In genomic region chr9:32695492-32696190, GRCm38 (mm10) we compare ENCODE assay signal across 7 mouse cellular contexts. TPM values are rescaled to one million over a fixed set of nuclear protein-coding genes. Genes with fewer than 3 reads are reported as not detected.
A peak's percentile ranks its signal among the peaks of the same experiment; 100 is the strongest.
DNase-seq lines count a peak whose midpoint lies in the region; ATAC-seq lines count a peak whose summit lies in the region.

No protein-coding gene starts in this region.

- no peaks in the 10 kb centered on the region for H3K36me3 ChIP-seq in embryonic facial prominence, embryonic 11.5 days (replicated peaks; ENCODE audit: control insufficient read depth, insufficient read depth, low read depth, low read length)
- H3K36me3 ChIP-seq in limb, embryonic 10.5 days = peaks cover 6% of the 10 kb centered on the region; the same call in 1 of the 2 replicates
- no peaks in the 10 kb centered on the region for H3K36me3 ChIP-seq in midbrain, embryonic 12.5 days

- H3K9ac ChIP-seq in embryonic facial prominence, embryonic 11.5 days (replicated peaks; ENCODE audit: low read length) = peak overlapping the region; percentile 76
- peak overlapping the region; percentile 43; the same call in 1 of the 2 replicates for H3K9ac ChIP-seq in midbrain, embryonic 12.5 days (replicated peaks)

- peak; percentile 97 for DNase-seq in adrenal gland, postnatal 14 days
- peak; percentile 94 for DNase-seq in embryonic facial prominence, embryonic 11.5 days (ENCODE audit: low spot score)
- DNase-seq in heart, adult 11 months = peak; percentile 100
- peak; percentile 98 for DNase-seq in kidney, adult 18-20 months
- peak; percentile 99 for DNase-seq in limb, embryonic 10.5 days (ENCODE audit: low spot score)
- peak; percentile 87 for DNase-seq in skeletal muscle tissue, adult 2 months (ENCODE audit: low read depth, low spot score)

- no peaks in the 10 kb centered on the region for H3K9me3 ChIP-seq in embryonic facial prominence, embryonic 11.5 days (replicated peaks; ENCODE audit: control insufficient read depth, low read length)
- H3K9me3 ChIP-seq in limb, embryonic 10.5 days (replicated peaks) = no peaks in the 10 kb centered on the region
- no peaks in the 10 kb centered on the region for H3K9me3 ChIP-seq in midbrain, embryonic 12.5 days

- under 1% methylated on average over 63 of the region's 67 CpGs for WGBS in embryonic facial prominence, embryonic 11.5 days
- WGBS in limb, embryonic 10.5 days = 1% methylated on average over 66 of the region's 67 CpGs
- WGBS in midbrain, embryonic 12.5 days = under 1% methylated on average over 57 of the region's 67 CpGs

- peak overlapping the region; percentile 85 for H3K4me2 ChIP-seq in embryonic facial prominence, embryonic 11.5 days (ENCODE audit: low read depth, low read length)
- H3K4me2 ChIP-seq in midbrain, embryonic 12.5 days (replicated peaks) = peak overlapping the region; percentile 79

- H3K4me3 ChIP-seq in embryonic facial prominence, embryonic 11.5 days (ENCODE audit: low read depth, low read length) = peak overlapping the region; percentile 63
- peak overlapping the region; percentile 75 for H3K4me3 ChIP-seq in limb, embryonic 10.5 days
- H3K4me3 ChIP-seq in midbrain, embryonic 12.5 days = peak overlapping the region; percentile 55

- H3K27me3 ChIP-seq in embryonic facial prominence, embryonic 11.5 days (ENCODE audit: control insufficient read depth, insufficient read depth, low read length) = 0 out of 2 replicates have a peak, but pooled peaks cover 3% of the 10 kb centered on the region
- H3K27me3 ChIP-seq in limb, embryonic 10.5 days (ENCODE audit: low read depth, poor library complexity, severe bottlenecking) = 0 out of 2 replicates have a peak, but pooled peaks cover 2% of the 10 kb centered on the region
- peaks cover 89% of the 10 kb centered on the region for H3K27me3 ChIP-seq in midbrain, embryonic 12.5 days

- ATAC-seq in embryonic facial prominence, embryonic 11.5 days (replicated peaks; ENCODE audit: insufficient number of reproducible peaks, low FRiP score, low TSS enrichment, low read depth) = peak; percentile 98
- ATAC-seq in midbrain, embryonic 12.5 days (ENCODE audit: low FRiP score, low read depth) = peak; percentile 98

- peak overlapping the region; percentile 16; the same call in 1 of the 2 replicates for H3K27ac ChIP-seq in embryonic facial prominence, embryonic 11.5 days (replicated peaks; ENCODE audit: low read depth, low read length)
- H3K27ac ChIP-seq in limb, embryonic 10.5 days = peak overlapping the region; percentile 89
- H3K27ac ChIP-seq in midbrain, embryonic 12.5 days (replicated peaks) = no peak overlapping the region

- H3K4me1 ChIP-seq in embryonic facial prominence, embryonic 11.5 days (ENCODE audit: control insufficient read depth, insufficient read depth, low read length) = no peaks in the 10 kb centered on the region
- H3K4me1 ChIP-seq in limb, embryonic 10.5 days = peaks cover 37% of the 10 kb centered on the region
- peaks cover 7% of the 10 kb centered on the region for H3K4me1 ChIP-seq in midbrain, embryonic 12.5 days

RNA-seq across cellular contexts. Expression of gene Ets1, which starts 59.6 kb away (rescaled TPM):
- total RNA-seq in adrenal gland, postnatal 14 days (2021) = 60.0 and 93.2 TPM in 2 replicates
- polyA plus RNA-seq in embryonic facial prominence, embryonic 11.5 days (2014; fragmentation: Nextera tagmentation; extraction: Ambion mirVana) = 34.5 and 36.0 TPM in 2 replicates
- 50.1 and 50.3 TPM in 2 replicates for polyA plus RNA-seq in limb, embryonic 10.5 days (2016; fragmentation: Nextera tagmentation; extraction: Ambion mirVana)
- 26.2 and 26.3 TPM in 2 replicates for polyA plus RNA-seq in midbrain, embryonic 12.5 days (2016; fragmentation: Nextera tagmentation; extraction: Ambion mirVana)
